21 mouse cellular contexts compared by ENCODE assay signal in genomic region chr6:88030432-88030831, GRCm38 (mm10). TPM values are rescaled to one million over a fixed set of nuclear protein-coding genes. Genes with fewer than 3 reads are reported as not detected.
DNase-seq lines count a peak whose midpoint lies in the region; ATAC-seq and TF ChIP-seq lines count a peak whose summit lies in the region.
"Had no signal": no experiment of that assay in that cellular context is flagged by ENCODE, and none has a peak within 500 bp of the region (broad histone marks: within the 10 kb centered on the region; RNA-seq: fewer than 3 reads in every experiment).

No protein-coding gene starts in this region.

- intact Hi-C loops in heart, postnatal 10 days (cut with DNase I): no loop called here

- H3K4me3 ChIP-seq in MEL (ENCODE audit: control insufficient read depth in 1 of 2, insufficient read depth in 1 of 2, low read depth in 2 of 2, low read length in 2 of 2): no peak overlapping the region
- no peak overlapping the region for H3K4me3 ChIP-seq in bone marrow macrophage, adult 2 months (ENCODE audit: insufficient read depth, low read length)
- H3K4me3 ChIP-seq: hindbrain, embryonic 10.5 days; hindbrain, embryonic 13.5 days had no signal

- H3K9ac ChIP-seq in MEL (ENCODE audit: control insufficient read depth, low read depth, low read length, poor library complexity, severe bottlenecking): no peak overlapping the region
- H3K9ac ChIP-seq: forebrain, postnatal 0 days; hindbrain, embryonic 13.5 days had no signal

- DNase-seq in MEL (ENCODE audit: low read depth, low spot score): peak; percentile 51
- DNase-seq in cerebellum, postnatal 36 days: no peak
- no peak for DNase-seq in heart, postnatal 10 days
- no peak for DNase-seq in layer of hippocampus, postnatal 36 days
- DNase-seq: adrenal gland, adult 2 months; adrenal gland, postnatal 14 days; cerebellum, adult 11-12 months; cerebellum, adult 8-10 months; cerebellum, postnatal 10 days; forebrain, postnatal 0 days; gastrocnemius, postnatal 36 days; heart, adult 11 months; heart, postnatal 36 days had no signal

- H3K27me3 ChIP-seq in MEL (ENCODE audit: control insufficient read depth in 1 of 2, insufficient read depth in 2 of 2, low read length in 2 of 2): no peaks in the 10 kb centered on the region
- H3K27me3 ChIP-seq: hindbrain, embryonic 13.5 days had no signal

- no peak for TF ChIP-seq POLR2A in MEL (IDR thresholded peaks at IDR 0.05; ENCODE audit: control insufficient read depth in 1 of 2, insufficient read depth in 1 of 2, low read depth in 1 of 2, low read length in 2 of 2, poor library complexity in 1 of 2)
- no peak for TF ChIP-seq POLR2A in bone marrow macrophage, adult 2 months (IDR thresholded peaks at IDR 0.05; ENCODE audit: borderline replicate concordance, low read depth, low read length)

- H3K4me1 ChIP-seq in MEL (ENCODE audit: control insufficient read depth in 1 of 2, insufficient read depth in 2 of 2, low read length in 2 of 2): no peaks in the 10 kb centered on the region
- H3K4me1 ChIP-seq in bone marrow macrophage, adult 2 months (ENCODE audit: control insufficient read depth, insufficient read depth, low read length): peaks cover 69% of the 10 kb centered on the region
- H3K4me1 ChIP-seq: hindbrain, embryonic 10.5 days; hindbrain, embryonic 13.5 days had no signal

- ATAC-seq in megakaryocyte, adult 5-6 weeks (ENCODE audit: poor library complexity, severe bottlenecking): peak; percentile 83
- ATAC-seq in neutrophil, adult 5-6 weeks (ENCODE audit: extremely low read depth, insufficient number of reproducible peaks, low FRiP score, poor library complexity, severe bottlenecking): peak; percentile 63; the same call in 1 of the 2 replicates
- no peak for ATAC-seq in erythroblast, adult 5-6 weeks (replicated peaks; ENCODE audit: low FRiP score, poor library complexity, severe bottlenecking)
- ATAC-seq: forebrain, embryonic 14.5 days; forebrain, postnatal 0 days; hindbrain, embryonic 16.5 days had no signal

- no peak for TF ChIP-seq RAD21 in MEL (IDR thresholded peaks at IDR 0.05; ENCODE audit: low read depth, low read length)

- H3K36me3 ChIP-seq in MEL (ENCODE audit: control insufficient read depth in 1 of 2, insufficient read depth in 2 of 2, low read length in 2 of 2): peaks cover 0 to 4% of the 10 kb centered on the region in 2 experiments; a peak in 2 of 4 replicates

- no peaks in the 10 kb centered on the region for H3K9me3 ChIP-seq in MEL (replicated peaks; ENCODE audit: insufficient read depth, low read length)
- H3K9me3 ChIP-seq: hindbrain, embryonic 10.5 days; hindbrain, embryonic 13.5 days had no signal

- H3K27ac ChIP-seq in MEL (ENCODE audit: control insufficient read depth, low read depth, low read length): no peak overlapping the region
- peak overlapping the region; percentile 41 for H3K27ac ChIP-seq in bone marrow macrophage, adult 2 months (ENCODE audit: insufficient read depth, low read depth, low read length)
- H3K27ac ChIP-seq: hindbrain, embryonic 10.5 days; hindbrain, embryonic 13.5 days had no signal

- peaks cover 25% of the 10 kb centered on the region for H3K79me2 ChIP-seq in MEL (ENCODE audit: control insufficient read depth, insufficient read depth, low read length, poor library complexity)

- TF ChIP-seq CTCF in MEL (IDR thresholded peaks at IDR 0.05 in 2 of 3, conservative IDR thresholded peaks at IDR 0.05 in 1 of 3; ENCODE audit: control insufficient read depth in 1 of 3, insufficient read depth in 1 of 3, low read depth in 2 of 3, low read length in 3 of 3, poor library complexity in 1 of 3, severe bottlenecking in 1 of 3): no peak
- no peak for TF ChIP-seq CTCF in bone marrow macrophage, adult 2 months (IDR thresholded peaks at IDR 0.05; ENCODE audit: low read depth, low read length)

- TF ChIP-seq EP300 in MEL (IDR thresholded peaks at IDR 0.05; ENCODE audit: low read depth in 1 of 2, low read length in 2 of 2): no peak

TF ChIP-seq in MEL, 35 proteins besides CTCF, POLR2A, EP300 and RAD21:
- no peak for TF ChIP-seq UBTF (IDR thresholded peaks at IDR 0.05; ENCODE audit: borderline replicate concordance, insufficient read depth, low read depth, low read length)
- TF ChIP-seq ZNF384 (IDR thresholded peaks at IDR 0.05; ENCODE audit: low read depth, low read length): no peak
- no peak for TF ChIP-seq USF1 (IDR thresholded peaks at IDR 0.05; ENCODE audit: low read depth, low read length)
- no peak for TF ChIP-seq HCFC1 (IDR thresholded peaks at IDR 0.05; ENCODE audit: low read depth, low read length)
- TF ChIP-seq SMC3 (IDR thresholded peaks at IDR 0.05; ENCODE audit: low read depth, low read length): no peak
- TF ChIP-seq USF2 (IDR thresholded peaks at IDR 0.05; ENCODE audit: borderline replicate concordance in 1 of 2, insufficient read depth in 1 of 2, low read depth in 1 of 2, low read length in 2 of 2): no peak
- TF ChIP-seq CHD1 (IDR thresholded peaks at IDR 0.05; ENCODE audit: low read depth, low read length): no peak
- TF ChIP-seq ETS1 (IDR thresholded peaks at IDR 0.05; ENCODE audit: low read depth, low read length): 0 out of 2 replicates have a peak, but pooled peaks have one; percentile 5
- TF ChIP-seq CHD2 (IDR thresholded peaks at IDR 0.05; ENCODE audit: low read length): no peak
- TF ChIP-seq BHLHE40 (IDR thresholded peaks at IDR 0.05; ENCODE audit: borderline replicate concordance, low read depth, low read length): 0 out of 2 replicates have a peak, but pooled peaks have one; percentile 38
- 0 out of 2 replicates have a peak, but pooled peaks have one; percentile 7 for TF ChIP-seq TCF12 (IDR thresholded peaks at IDR 0.05; ENCODE audit: low read depth, low read length)
- no peak for TF ChIP-seq MAFK (IDR thresholded peaks at IDR 0.05; ENCODE audit: borderline replicate concordance, low read depth, low read length)
- TF ChIP-seq MEF2A (IDR thresholded peaks at IDR 0.05; ENCODE audit: extremely low read depth, insufficient replicate concordance, low read depth, low read length, poor library complexity, severe bottlenecking): no peak
- TF ChIP-seq ELF1 (IDR thresholded peaks at IDR 0.05; ENCODE audit: low read depth, low read length): no peak; the same call in 1 of the 2 replicates
- no peak for TF ChIP-seq ZKSCAN1 (IDR thresholded peaks at IDR 0.05; ENCODE audit: low read depth, low read length)
- TF ChIP-seq GATA1 (IDR thresholded peaks at IDR 0.05; ENCODE audit: low read depth, low read length): peak; percentile 21; the same call in 1 of the 2 replicates
- peak; percentile 100 for TF ChIP-seq RCOR1 (IDR thresholded peaks at IDR 0.05; ENCODE audit: low read depth, low read length)
- no peak for TF ChIP-seq KAT2A (conservative IDR thresholded peaks at IDR 0.05; ENCODE audit: low read depth, low read length)
- TF ChIP-seq MAX (IDR thresholded peaks at IDR 0.05; ENCODE audit: low read length): no peak

RNA-seq across cellular contexts. Expression of gene Rab7, which starts 14.6 kb away (rescaled TPM):
- 47.6 and 49.6 TPM in 2 replicates for total RNA-seq in MEL (2012; rRNA removed)
- 100 to 1,000 TPM; 234 to 362 TPM for polyA plus RNA-seq in MEL (2012; ENCODE audit: insufficient read depth in 1 of 2, insufficient read length in 2 of 2, low read depth in 1 of 2, low replicate concordance in 2 of 2, missing spikeins in 1 of 2)
- 475 and 476 TPM in 2 replicates for polyA plus RNA-seq in bone marrow macrophage, adult 2 months (2012; ENCODE audit: insufficient read depth, insufficient read length, missing spikeins)
- total RNA-seq in megakaryocyte, adult 5-6 weeks (2015): 429 and 450 TPM in 2 replicates
- 132 and 169 TPM in 2 replicates for total RNA-seq in megakaryocyte, adult 5-6 weeks (2017)
- 148 and 159 TPM in 2 replicates for total RNA-seq in neutrophil, adult 5-6 weeks (2017)
- total RNA-seq in erythroblast, adult 5-6 weeks (2015; ENCODE audit: low replicate concordance): 76.7 and 111 TPM in 2 replicates
- 29.4 and 36.0 TPM in 2 replicates for total RNA-seq in erythroblast, adult 5-6 weeks (2017; ENCODE audit: low replicate concordance)
- 100 to 1,000 TPM; 263 to 282 TPM for total RNA-seq in heart, postnatal 10 days (2021)
- 100 to 1,000 TPM; 312 to 316 TPM for total RNA-seq in layer of hippocampus, postnatal 36 days (2021)

RNA-seq across cellular contexts. Expression of gene H1fx, which starts 49.0 kb away (rescaled TPM):
- not detected in 2 replicates for total RNA-seq in MEL (2012; rRNA removed)
- not detected for polyA plus RNA-seq in MEL (2012; ENCODE audit: insufficient read depth in 1 of 2, insufficient read length in 2 of 2, low read depth in 1 of 2, low replicate concordance in 2 of 2, missing spikeins in 1 of 2)
- polyA plus RNA-seq in bone marrow macrophage, adult 2 months (2012; ENCODE audit: insufficient read depth, insufficient read length, missing spikeins): 0.91 and 1.1 TPM in 2 replicates
- total RNA-seq in megakaryocyte, adult 5-6 weeks (2015): 0.11 and 0.14 TPM in 2 replicates
- not detected in 2 replicates for total RNA-seq in megakaryocyte, adult 5-6 weeks (2017)
- not detected in 2 replicates for total RNA-seq in neutrophil, adult 5-6 weeks (2017)
- not detected in 2 replicates for total RNA-seq in erythroblast, adult 5-6 weeks (2015; ENCODE audit: low replicate concordance)
- not detected in 2 replicates for total RNA-seq in erythroblast, adult 5-6 weeks (2017; ENCODE audit: low replicate concordance)
- total RNA-seq in heart, postnatal 10 days (2021): 10 to 100 TPM; 16.7 to 23.0 TPM
- 10 to 100 TPM; 63.5 to 71.7 TPM for total RNA-seq in layer of hippocampus, postnatal 36 days (2021)

RNA-seq across cellular contexts. Expression of gene Rpn1, which starts 53.9 kb away (rescaled TPM):
- 284 and 289 TPM in 2 replicates for total RNA-seq in MEL (2012; rRNA removed)
- 100 to 1,000 TPM; 361 to 412 TPM for polyA plus RNA-seq in MEL (2012; ENCODE audit: insufficient read depth in 1 of 2, insufficient read length in 2 of 2, low read depth in 1 of 2, low replicate concordance in 2 of 2, missing spikeins in 1 of 2)
- polyA plus RNA-seq in bone marrow macrophage, adult 2 months (2012; ENCODE audit: insufficient read depth, insufficient read length, missing spikeins): 148 and 185 TPM in 2 replicates
- total RNA-seq in megakaryocyte, adult 5-6 weeks (2015): 56.6 and 67.2 TPM in 2 replicates
- total RNA-seq in megakaryocyte, adult 5-6 weeks (2017): 130 and 142 TPM in 2 replicates
- total RNA-seq in neutrophil, adult 5-6 weeks (2017): 56.1 and 60.4 TPM in 2 replicates
- total RNA-seq in erythroblast, adult 5-6 weeks (2015; ENCODE audit: low replicate concordance): 24.0 and 30.9 TPM in 2 replicates
- 42.8 and 54.5 TPM in 2 replicates for total RNA-seq in erythroblast, adult 5-6 weeks (2017; ENCODE audit: low replicate concordance)
- total RNA-seq in heart, postnatal 10 days (2021): 100 to 1,000 TPM; 111 to 128 TPM
- 100 to 1,000 TPM; 185 to 192 TPM for total RNA-seq in layer of hippocampus, postnatal 36 days (2021)

Comparison
In these comparisons a context has a peak if more than half of its experiments do, and no peak if none do; other contexts are left out.
1. RNA of gene H1fx, which starts 49.0 kb away (total RNA-seq): 63.5 to 71.7 TPM in layer of hippocampus, postnatal 36 days and 16.7 to 23.0 TPM in heart, postnatal 10 days; not detected in erythroblast, adult 5-6 weeks, 0.11 to 0.14 TPM in megakaryocyte, adult 5-6 weeks, not detected in MEL and not detected in neutrophil, adult 5-6 weeks; every median in the first group is over 10 times any median in the second.